Mouse (Mus musculus) adrenal gland, adult 10 weeks (tissue): ENCODE measurements around the gene Ndufb11. TPM values are rescaled to one million over a fixed set of nuclear protein-coding genes. Genes with fewer than 3 reads are reported as not detected.

Source experiments
- polyA plus RNA-seq: library from polyadenylated mRNA; stranded (reverse); fragments of 350-450 nt; fragmentation: Illumina TruSeq; extraction: RNeasy Lipid Tissue Mini Kit (QIAGEN cat#74804); gene quantifications from one replicate; pipeline ENCODE4 v1.2.3, GENCODE M21; 2014; ENCODE audit warnings: low read depth, low replicate concordance

Gene Ndufb11
- polyA plus RNA-seq: 48.1 TPM

DNA sequence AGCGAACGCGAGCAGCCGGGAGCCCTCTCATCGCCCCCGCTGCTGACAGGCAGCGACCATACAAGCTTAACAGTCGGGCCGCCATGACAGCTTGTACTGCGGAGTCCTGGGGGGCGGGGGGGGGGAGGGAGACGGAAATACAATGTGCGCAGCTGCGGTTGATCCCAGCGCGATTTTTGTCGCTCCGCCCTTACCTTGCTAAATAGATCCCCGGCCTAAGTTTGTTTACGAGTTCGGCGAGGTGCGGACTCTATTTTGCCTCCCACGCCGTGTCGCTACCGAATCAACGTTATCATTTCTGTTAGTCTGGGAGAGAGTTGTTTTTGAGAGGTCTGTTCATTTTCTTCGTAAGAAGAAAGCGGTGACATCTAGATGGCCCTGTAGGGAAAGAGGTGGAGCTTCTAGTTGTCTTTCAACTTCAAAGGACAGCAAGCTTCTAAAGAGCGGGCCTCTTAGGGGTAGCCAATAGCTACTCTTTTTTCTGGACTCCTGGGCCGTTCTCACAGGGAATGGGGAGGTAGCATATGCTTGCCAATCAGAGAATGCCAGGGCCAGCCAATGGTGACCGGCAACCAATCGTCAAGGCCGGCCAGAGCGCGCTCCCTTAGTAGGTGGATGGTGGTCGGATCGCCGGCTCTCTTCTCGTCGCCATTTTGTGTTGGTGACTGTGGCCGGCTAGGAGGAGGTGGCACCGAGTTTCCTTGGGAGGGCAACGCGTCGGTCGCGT, at the start of gene Ndufb11, which contains the start of gene Rbm10:
TSS of gene Ndufb11 (minus strand) at position 444 of the 727 bp plus-strand sequence.
TSS of gene Rbm10 (plus strand) at position 328 of the 727 bp plus-strand sequence.

GRCm38 (mm10) chrX:20658026-20658652, 40.7 kb upstream of the Ndufb11 start, which contains the start of gene Uba1:
TSS of gene Uba1 (plus strand) at chrX:20658326.

Other genes with a start within 250 kb of the Ndufb11 start
- gene Jade3, start 191.9 kb downstream of the Ndufb11 start, polyA plus RNA-seq: 12.6 TPM
- gene Rgn, start 67.8 kb downstream of the Ndufb11 start, polyA plus RNA-seq: 8.8 TPM
- 6.1 TPM for gene Rbm10, start 116 bp downstream of the Ndufb11 start, polyA plus RNA-seq
- gene Uba1, start 40.7 kb upstream of the Ndufb11 start, polyA plus RNA-seq: 233 TPM
- 38.8 TPM for gene Cdk16, start 70.3 kb upstream of the Ndufb11 start, polyA plus RNA-seq
- gene Usp11, start 86.3 kb upstream of the Ndufb11 start, polyA plus RNA-seq: 11.5 TPM
- gene Araf, start 180.2 kb upstream of the Ndufb11 start, polyA plus RNA-seq: 136 TPM